Mouse (Mus musculus): ENCODE measurements around the gene Rps6kc1.

DNA sequence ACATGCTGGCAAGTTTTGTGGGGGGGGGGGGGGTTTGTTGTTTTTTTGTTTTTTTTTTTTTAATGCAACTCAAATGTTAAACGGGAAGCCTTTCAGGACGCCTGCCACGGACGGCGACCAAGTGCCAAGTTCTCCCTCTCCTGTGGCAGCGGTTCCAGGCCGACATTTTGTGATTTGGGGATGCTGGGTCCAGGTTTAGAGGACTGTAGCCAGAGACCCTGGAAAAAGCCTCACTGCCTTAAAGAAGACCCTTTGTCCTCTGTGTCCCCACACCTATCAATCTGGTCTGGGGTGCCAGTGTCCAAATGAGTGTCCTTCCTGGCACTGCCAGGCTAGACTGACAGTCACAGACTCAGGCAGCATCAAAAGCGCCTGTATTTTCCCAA, 246.1 kb downstream of the Rps6kc1 start:
- TF ChIP-seq POLR2A (IDR thresholded peaks at IDR 0.05; ENCODE audit: control insufficient read depth, extremely low read depth, insufficient read depth, low read length, poor library complexity): no peak
- TF ChIP-seq CTCF (IDR thresholded peaks at IDR 0.05; ENCODE audit: borderline replicate concordance, control insufficient read depth, extremely low read depth, insufficient read depth, low read length, poor library complexity): no peak

Measured in thymus, adult 2 months (tissue).